Mouse (Mus musculus) thymus, adult 2 months (tissue): Measurements from ENCODE around the gene Cxadr. TPM values are rescaled to one million over a fixed set of nuclear protein-coding genes. Genes with fewer than 3 reads are reported as not detected.

ENCODE experiments used
- DNase-seq: peaks from one replicate; pipeline ENCODE4 v3.0.0; 2021
- H3K27ac ChIP-seq: fragments of 200-500 bp; 2 replicates; pipeline ENCODE4 v1.5.1; 2012; ENCODE audit warnings: low read length, control low read depth; ENCODE audit not compliant: control insufficient read depth, insufficient read depth
- H3K27me3 ChIP-seq: fragments of 200-500 bp; 2 replicates; pipeline ENCODE4 v1.6.1; 2012; ENCODE audit warnings: mild to moderate bottlenecking, low read length, moderate library complexity, mixed read lengths; ENCODE audit not compliant: control insufficient read depth, insufficient read depth
- H3K36me3 ChIP-seq: fragments of 200-500 bp; 2 replicates; pipeline ENCODE4 v1.6.1; 2012; ENCODE audit warnings: mild to moderate bottlenecking, low read length, moderate library complexity; ENCODE audit not compliant: control insufficient read depth, insufficient read depth
- H3K4me1 ChIP-seq: fragments of 200-500 bp; replicated peaks from 2 replicates; pipeline ENCODE4 v1.6.1; 2012; ENCODE audit warnings: low read length; ENCODE audit not compliant: control insufficient read depth, insufficient read depth
- H3K4me3 ChIP-seq: fragments of 200-500 bp; 2 replicates; pipeline ENCODE4 v1.5.1; 2012; ENCODE audit warnings: mild to moderate bottlenecking, low read length, control low read depth, moderate library complexity; ENCODE audit not compliant: control insufficient read depth, insufficient read depth
- CTCF ChIP-seq: fragments of 200-500 bp; IDR thresholded peaks from 2 replicates; pipeline ENCODE4 v1.5.1; 2012; ENCODE audit warnings: mild to moderate bottlenecking, control low read depth, low read length, moderate library complexity, borderline replicate concordance; ENCODE audit not compliant: control insufficient read depth, poor library complexity, insufficient read depth; ENCODE audit errors: extremely low read depth
- POLR2A ChIP-seq: fragments of 200-500 bp; IDR thresholded peaks from 2 replicates; pipeline ENCODE4 v1.6.1; 2012; ENCODE audit warnings: mild to moderate bottlenecking, low read length, control low read depth, moderate library complexity; ENCODE audit not compliant: control insufficient read depth, poor library complexity, insufficient read depth; ENCODE audit errors: extremely low read depth
- WGBS: fragments of 180-500 bp; shearing (Covaris S2); methylation state at CpG from one replicate; pipeline ENCODE4 v1.1.7; 2018; 5-methylcytosine and 5-hydroxymethylcytosine counted together
- polyA plus RNA-seq: library from polyadenylated mRNA; depleted of rRNA; stranded (reverse); fragments of >200 nt; gene quantifications from 2 replicates; pipeline ENCODE4 v1.2.3, GENCODE M21; 2012

Gene Cxadr
- polyA plus RNA-seq, 1 experiment: 4.5 TPM

DNA sequence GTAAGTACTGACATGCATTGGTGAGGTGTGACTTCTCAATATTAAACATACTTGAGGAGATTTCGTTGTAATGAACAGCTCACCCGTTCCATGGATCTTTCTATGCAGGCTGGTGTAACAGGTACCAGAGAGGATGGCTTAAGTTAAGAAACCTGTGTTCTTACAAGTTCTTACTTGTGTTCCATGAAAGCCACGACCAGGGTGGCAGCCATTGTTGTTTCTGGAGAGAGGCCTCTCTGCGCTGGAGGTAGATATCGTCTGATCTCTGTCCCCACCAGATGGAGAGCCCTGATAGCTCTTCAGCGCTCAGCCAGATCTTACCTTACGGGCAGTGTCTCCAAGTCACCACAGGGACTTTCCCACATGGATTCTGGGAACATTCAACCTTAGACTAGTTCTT is 18.4 kb downstream of the Cxadr start:
- no peak for DNase-seq
- H3K36me3 ChIP-seq: no peaks in the 10 kb centered on the region
- H3K27me3 ChIP-seq: no peaks in the 10 kb centered on the region
- H3K27ac ChIP-seq: no peak overlapping the region
- H3K4me3 ChIP-seq: no peak overlapping the region
- H3K4me1 ChIP-seq: no peaks in the 10 kb centered on the region
- no peak for TF ChIP-seq CTCF
- TF ChIP-seq POLR2A: no peak
- 91% methylated on average over 7 of the region's 7 CpGs for WGBS

DNA sequence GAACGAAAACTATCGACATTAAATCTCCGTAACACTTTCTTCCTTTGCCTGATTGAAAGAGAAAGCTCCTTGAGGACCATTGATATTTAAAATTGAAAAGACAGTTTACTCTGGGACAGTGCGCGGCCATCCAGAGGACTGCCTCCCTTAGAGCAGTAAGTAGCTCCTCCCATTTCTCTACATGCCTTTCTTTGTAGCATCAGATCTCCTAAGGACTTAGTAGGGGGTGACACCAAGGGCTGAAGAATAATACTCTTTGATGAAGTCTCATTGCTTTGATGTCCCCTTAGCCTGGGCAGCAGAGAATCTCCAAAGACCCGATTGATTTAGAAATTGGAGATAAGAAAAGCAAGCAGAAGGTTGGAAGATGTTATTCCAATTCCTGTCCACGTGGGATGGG is 20.3 kb downstream of the Cxadr start:
- no peaks in the 10 kb centered on the region for H3K27me3 ChIP-seq
- no peak overlapping the region for H3K4me3 ChIP-seq
- H3K27ac ChIP-seq: no peak overlapping the region
- WGBS: 59% methylated on average over 7 of the region's 7 CpGs
- no peak for DNase-seq
- no peak for TF ChIP-seq POLR2A
- TF ChIP-seq CTCF: no peak
- H3K36me3 ChIP-seq: no peaks in the 10 kb centered on the region
- no peaks in the 10 kb centered on the region for H3K4me1 ChIP-seq

DNA sequence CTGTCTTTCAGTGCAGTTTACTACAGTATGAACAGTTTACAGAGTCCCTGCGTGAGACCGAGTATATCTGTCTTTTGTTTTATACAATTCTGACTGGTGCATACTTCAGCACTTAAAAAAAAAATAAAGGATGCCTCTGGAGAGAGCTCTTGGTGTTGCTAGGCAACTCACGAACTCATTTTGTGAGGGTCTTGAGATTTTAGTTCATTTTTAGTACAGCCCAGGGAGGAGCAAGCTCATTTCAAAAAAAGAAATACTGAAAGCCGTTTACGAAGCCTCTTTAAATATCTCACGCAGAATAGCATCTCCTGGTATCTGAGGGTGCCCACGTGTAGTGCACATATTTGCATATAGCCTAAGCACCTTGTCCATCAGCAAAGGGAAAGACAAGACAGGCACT is 20.9 kb downstream of the Cxadr start:
- Histone ChIP-seq H3K27ac (no peak overlapping the region), H3K4me3 (no peak overlapping the region), H3K4me1 (no peaks in the 10 kb centered on the region), H3K27me3 (no peaks in the 10 kb centered on the region), H3K36me3 (no peaks in the 10 kb centered on the region)
- DNase-seq: no peak
- TF ChIP-seq POLR2A: no peak
- no peak for TF ChIP-seq CTCF
- 83% methylated on average over 7 of the region's 7 CpGs for WGBS

DNA sequence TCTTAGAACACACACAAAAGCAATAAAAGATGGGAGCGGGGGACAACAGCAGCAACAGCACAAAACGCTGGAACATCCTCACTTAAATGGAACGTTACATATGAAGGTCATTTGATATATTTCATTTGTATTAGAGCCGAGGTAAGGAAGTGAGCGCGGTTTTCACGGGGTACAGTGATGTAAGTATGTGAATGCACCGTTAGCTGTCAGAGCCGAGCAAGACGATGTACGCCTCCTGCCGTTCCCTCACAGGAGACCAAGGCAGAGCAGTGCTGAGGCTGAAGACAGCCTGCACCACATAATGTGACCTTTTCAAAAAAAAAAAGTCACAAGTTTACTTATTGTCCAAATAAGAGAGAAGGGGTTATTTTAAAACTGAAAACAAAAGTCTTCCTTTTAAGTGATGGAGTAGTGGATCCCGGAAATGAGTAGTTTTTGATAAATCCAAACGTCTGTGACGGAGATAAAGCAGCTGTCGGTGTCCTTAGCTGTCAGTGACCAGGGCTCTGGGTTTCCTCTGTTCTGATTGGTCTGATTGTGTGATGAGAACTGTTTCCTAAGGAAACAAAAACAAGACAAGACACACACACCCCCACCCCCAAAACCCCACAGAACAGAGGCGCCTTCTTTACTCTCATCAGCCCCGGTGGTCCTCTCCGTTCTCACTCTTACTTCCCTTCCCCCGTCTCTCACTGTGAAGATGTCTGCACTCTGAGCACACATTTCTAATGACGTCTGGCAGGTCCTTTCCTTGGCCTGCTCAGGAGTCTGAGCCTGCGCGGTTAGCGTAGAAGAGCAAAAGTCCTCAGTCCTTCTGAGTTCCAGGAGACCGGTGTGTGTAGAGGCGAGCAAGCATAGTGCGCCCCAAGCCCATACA is 24.9 kb downstream of the Cxadr start:
- no peaks in the 10 kb centered on the region for H3K27me3 ChIP-seq
- H3K27ac ChIP-seq: no peak overlapping the region
- no peaks in the 10 kb centered on the region for H3K36me3 ChIP-seq
- no peak for DNase-seq
- H3K4me3 ChIP-seq: no peak overlapping the region
- no peaks in the 10 kb centered on the region for H3K4me1 ChIP-seq
- 95% methylated on average over 27 of the region's 27 CpGs for WGBS
- no peak for TF ChIP-seq CTCF
- TF ChIP-seq POLR2A: no peak

DNA sequence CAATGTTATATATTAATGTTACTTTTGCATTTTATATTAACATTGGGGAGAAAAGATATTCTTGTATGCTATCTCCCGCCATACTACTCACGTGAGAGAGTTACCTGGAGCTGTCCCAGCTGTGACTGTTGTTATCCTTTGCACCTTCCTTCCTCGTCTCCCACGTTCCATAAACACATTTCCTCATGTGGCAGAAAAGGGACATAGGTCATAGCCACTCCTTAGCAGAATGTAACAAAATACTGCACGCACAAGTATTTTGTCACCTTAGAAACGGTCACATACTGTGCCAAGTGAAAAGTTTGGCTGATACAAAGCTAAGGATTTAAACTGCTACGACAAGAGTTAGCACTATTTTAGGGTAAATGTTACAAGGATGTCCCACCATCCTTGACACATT is 26.3 kb downstream of the Cxadr start:
- TF ChIP-seq POLR2A: no peak
- TF ChIP-seq CTCF: no peak
- no peak for DNase-seq
- Histone ChIP-seq H3K27me3 (no peaks in the 10 kb centered on the region), H3K4me3 (no peak overlapping the region), H3K4me1 (no peaks in the 10 kb centered on the region), H3K36me3 (no peaks in the 10 kb centered on the region), H3K27ac (no peak overlapping the region)
- WGBS: 95% methylated on average over 7 of the region's 7 CpGs

DNA sequence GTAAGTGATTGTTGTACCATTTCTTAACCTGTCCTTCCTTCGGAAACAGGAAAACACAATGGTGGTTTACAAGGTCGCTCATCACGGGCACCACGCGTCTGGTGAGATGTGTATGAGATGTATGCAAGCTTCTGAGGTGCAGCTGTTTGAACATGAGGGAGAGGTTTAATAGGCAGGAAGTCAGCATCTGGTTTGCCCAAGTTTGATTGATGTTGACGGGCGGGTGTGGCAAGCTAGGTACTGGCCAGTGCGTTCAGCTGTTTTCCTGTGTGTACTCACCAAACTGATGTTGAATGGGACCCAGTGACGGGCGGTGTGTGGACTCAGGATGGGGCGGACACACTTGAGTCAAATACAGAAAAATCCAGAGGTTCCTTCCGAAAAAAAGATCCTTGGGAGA is 26.7 kb downstream of the Cxadr start:
- no peak for TF ChIP-seq POLR2A
- Histone ChIP-seq H3K4me3 (no peak overlapping the region), H3K27me3 (no peaks in the 10 kb centered on the region), H3K4me1 (no peaks in the 10 kb centered on the region), H3K27ac (no peak overlapping the region), H3K36me3 (no peaks in the 10 kb centered on the region)
- no peak for DNase-seq
- 80% methylated on average over 12 of the region's 12 CpGs for whole genome bisulfite sequencing

DNA sequence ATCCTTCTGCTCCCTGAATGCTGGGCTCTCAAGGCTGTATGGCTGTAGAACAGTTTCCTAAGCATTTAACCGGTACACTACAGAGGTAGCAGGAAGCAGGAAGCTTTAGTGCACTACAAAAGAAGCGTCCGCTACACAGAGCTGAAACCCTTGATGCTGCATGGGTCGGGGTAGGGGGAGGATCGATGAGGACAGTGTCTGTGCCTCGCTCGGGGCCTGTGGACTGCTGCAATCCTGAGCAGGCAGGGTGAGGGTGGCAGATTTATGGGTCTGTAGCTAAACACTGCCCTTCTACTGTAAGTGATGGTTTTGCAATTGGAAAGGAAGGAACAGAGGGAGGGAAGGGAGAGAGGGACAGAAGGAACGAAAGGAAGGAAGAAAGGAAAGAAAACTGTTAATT is 35.9 kb downstream of the Cxadr start:
- TF ChIP-seq POLR2A (no peak), CTCF (no peak)
- DNase-seq: peak; percentile 7

More for the DNA sequence above, 35.9 kb downstream of the Cxadr start:
- no peaks in the 10 kb centered on the region for H3K36me3 ChIP-seq
- H3K27ac ChIP-seq: no peak overlapping the region
- H3K27me3 ChIP-seq: no peaks in the 10 kb centered on the region
- 44% methylated on average over 8 of the region's 8 CpGs for WGBS
- no peaks in the 10 kb centered on the region for H3K4me1 ChIP-seq
- no peak overlapping the region for H3K4me3 ChIP-seq
